In the genomic region with DNA sequence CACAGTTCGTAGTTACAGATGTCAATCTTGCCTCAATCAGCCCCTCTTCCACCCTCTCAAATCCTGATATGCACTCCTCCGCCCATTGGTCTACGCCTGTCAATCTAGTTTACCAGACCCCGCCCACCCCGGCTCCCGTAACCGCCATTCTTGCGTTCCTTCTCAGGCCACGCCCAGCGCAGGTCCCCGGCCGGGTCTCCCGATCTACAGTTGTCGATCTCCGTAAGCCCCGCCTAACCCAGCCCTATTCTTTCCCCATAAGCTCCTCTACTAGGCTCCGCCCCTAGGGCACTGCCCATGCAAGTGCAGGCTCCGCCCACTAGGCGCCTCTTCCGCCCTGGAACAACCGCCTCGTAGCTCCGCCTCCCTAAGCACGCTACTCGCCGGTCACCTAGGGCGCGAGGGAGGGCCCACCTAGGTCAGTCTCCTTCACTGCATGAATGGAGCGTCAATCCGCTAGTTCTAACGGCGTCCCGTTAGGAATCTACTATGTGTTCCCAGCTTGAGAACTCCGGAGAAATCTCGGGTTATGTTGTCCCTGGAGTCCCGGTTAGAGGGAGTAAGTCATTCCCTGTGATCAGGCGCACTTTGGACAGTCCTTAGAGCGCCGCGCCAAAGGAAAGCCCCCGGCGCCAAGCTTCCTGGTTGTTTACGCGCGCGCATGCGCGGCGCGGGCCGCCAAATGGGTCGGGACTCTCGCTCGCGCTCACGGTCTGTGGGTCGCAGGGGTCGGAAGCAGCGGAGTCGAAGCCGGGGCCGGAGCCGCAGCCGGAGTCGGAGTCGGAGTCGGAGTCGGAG, we compare ENCODE assay signal across 1 mouse cellular context.
TF ChIP-seq lines count a peak whose summit lies in the region.

A gene (plus strand): TSS at position 554 of the 798 bp plus-strand sequence.

TF ChIP-seq in myocyte, 11 proteins besides CTCF, POLR2A, EP300 and RAD21 (continued from another document):
- TF ChIP-seq CEBPB (IDR thresholded peaks at IDR 0.05; ENCODE audit: insufficient read depth, poor library complexity, severe bottlenecking): no peak
- TF ChIP-seq USF1 (IDR thresholded peaks at IDR 0.05; ENCODE audit: low read depth): no peak
- TF ChIP-seq MYOG (IDR thresholded peaks at IDR 0.05; ENCODE audit: control insufficient read depth in 1 of 3, insufficient read depth in 1 of 3, insufficient read length in 2 of 3, low read depth in 2 of 3): no peak
TF ChIP-seq in myocyte: peak in this region for 3.
